Comparison of ENCODE assay signal across 9 mouse cellular contexts in the genomic region with DNA sequence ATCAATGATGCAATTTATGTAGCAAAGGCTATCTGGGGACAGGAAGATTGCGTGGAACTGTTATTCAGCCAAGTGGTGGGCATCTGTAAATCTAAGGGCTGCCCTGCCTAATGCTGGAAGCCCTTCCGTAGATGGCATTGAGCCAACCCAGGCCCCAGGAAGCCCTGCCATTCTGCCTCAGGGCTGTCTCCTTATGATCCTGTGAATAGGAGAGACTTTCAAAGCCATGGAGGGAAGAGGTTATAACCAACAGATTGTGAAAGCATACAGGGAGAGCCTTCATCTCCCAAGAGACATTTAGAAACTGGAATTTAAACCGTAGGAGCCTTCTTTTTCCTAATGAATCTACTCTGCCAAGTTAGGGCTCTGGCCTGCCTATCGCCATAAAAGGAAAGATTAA. TPM values are rescaled to one million over a fixed set of nuclear protein-coding genes. Genes with fewer than 3 reads are reported as not detected.
DNase-seq lines count a peak whose midpoint lies in the region; ATAC-seq and TF ChIP-seq lines count a peak whose summit lies in the region.
"Had no signal": no experiment of that assay in that cellular context is flagged by ENCODE, and none has a peak within 500 bp of the region (broad histone marks: within the 10 kb centered on the region; RNA-seq: fewer than 3 reads in every experiment).

No protein-coding gene starts in this region.

- no peaks in the 10 kb centered on the region for H3K27me3 ChIP-seq in embryonic facial prominence, embryonic 12.5 days
- no peaks in the 10 kb centered on the region for H3K27me3 ChIP-seq in embryonic facial prominence, embryonic 10.5 days (replicated peaks; ENCODE audit: low read depth, poor library complexity, severe bottlenecking)
- H3K27me3 ChIP-seq in kidney, postnatal 0 days (ENCODE audit: insufficient read depth, low read length) = no peaks in the 10 kb centered on the region
- no peaks in the 10 kb centered on the region for H3K27me3 ChIP-seq in neural tube, embryonic 13.5 days
- H3K27me3 ChIP-seq: CH12.LX had no signal

- no peak overlapping the region for H3K27ac ChIP-seq in embryonic facial prominence, embryonic 12.5 days
- H3K27ac ChIP-seq in embryonic facial prominence, embryonic 10.5 days (replicated peaks) = no peak overlapping the region
- H3K27ac ChIP-seq in kidney, postnatal 0 days = peak overlapping the region; percentile 47
- H3K27ac ChIP-seq in neural tube, embryonic 13.5 days (replicated peaks) = peak overlapping the region; percentile 52

- no peak for ATAC-seq in embryonic facial prominence, embryonic 12.5 days (ENCODE audit: insufficient number of reproducible peaks, insufficient read depth, low FRiP score, low TSS enrichment)
- no peak for ATAC-seq in kidney, postnatal 0 days (replicated peaks; ENCODE audit: low FRiP score, low read depth)
- peak; percentile 85 for ATAC-seq in neural tube, embryonic 13.5 days (ENCODE audit: low read depth)

- no peaks in the 10 kb centered on the region for H3K36me3 ChIP-seq in embryonic facial prominence, embryonic 12.5 days
- no peaks in the 10 kb centered on the region for H3K36me3 ChIP-seq in embryonic facial prominence, embryonic 10.5 days (replicated peaks)
- H3K36me3 ChIP-seq in kidney, postnatal 0 days (ENCODE audit: insufficient read depth, low read length) = no peaks in the 10 kb centered on the region
- H3K36me3 ChIP-seq in neural tube, embryonic 13.5 days = no peaks in the 10 kb centered on the region

- peaks cover 8% of the 10 kb centered on the region for H3K4me1 ChIP-seq in embryonic facial prominence, embryonic 12.5 days
- H3K4me1 ChIP-seq in embryonic facial prominence, embryonic 10.5 days = peaks cover 18% of the 10 kb centered on the region
- H3K4me1 ChIP-seq in kidney, postnatal 0 days (replicated peaks; ENCODE audit: insufficient read depth, low read length) = peaks cover 8% of the 10 kb centered on the region; the same call in 1 of the 2 replicates
- peaks cover 20% of the 10 kb centered on the region for H3K4me1 ChIP-seq in neural tube, embryonic 13.5 days (replicated peaks)

- no peak for TF ChIP-seq CTCF in kidney, postnatal 0 days (IDR thresholded peaks at IDR 0.05; ENCODE audit: low read depth)

- H3K4me2 ChIP-seq in embryonic facial prominence, embryonic 12.5 days (replicated peaks) = 0 out of 2 replicates have a peak overlapping the region, but pooled peaks have one; percentile 31
- peak overlapping the region; percentile 51 for H3K4me2 ChIP-seq in kidney, postnatal 0 days (ENCODE audit: low read length)
- H3K4me2 ChIP-seq in neural tube, embryonic 13.5 days = no peak overlapping the region

- no peak overlapping the region for H3K9ac ChIP-seq in embryonic facial prominence, embryonic 12.5 days
- H3K9ac ChIP-seq in kidney, postnatal 0 days (ENCODE audit: low read depth, low read length) = 0 out of 2 replicates have a peak overlapping the region, but pooled peaks have one; percentile 23
- H3K9ac ChIP-seq in neural tube, embryonic 13.5 days = no peak overlapping the region

- WGBS in embryonic facial prominence, embryonic 12.5 days = 68% methylated on average over 4 of the region's 4 CpGs
- 83% methylated on average over 4 of the region's 4 CpGs for WGBS in embryonic facial prominence, embryonic 10.5 days
- 56% methylated on average over 4 of the region's 4 CpGs for WGBS in kidney, postnatal 0 days
- 28% methylated on average over 4 of the region's 4 CpGs for WGBS in neural tube, embryonic 13.5 days

- DNase-seq in embryonic facial prominence, embryonic 10.5 days (ENCODE audit: low spot score) = no peak
- DNase-seq in MN1 (ENCODE audit: low spot score) = peak; percentile 67
- peak; percentile 59 to 60 for DNase-seq in heart, adult 9 months (ENCODE audit: low spot score in 2 of 2)
- no peak for DNase-seq in kidney, postnatal 0 days (ENCODE audit: low spot score)
- DNase-seq in left cerebral cortex, postnatal 36 days (ENCODE audit: low spot score in 2 of 2) = no peak
- no peak for DNase-seq in urinary bladder, adult 2 months (ENCODE audit: low spot score)

- no peak overlapping the region for H3K4me3 ChIP-seq in embryonic facial prominence, embryonic 12.5 days
- H3K4me3 ChIP-seq in embryonic facial prominence, embryonic 10.5 days = no peak overlapping the region; the same call in 1 of the 2 replicates
- peak overlapping the region; percentile 24; the same call in 1 of the 2 replicates for H3K4me3 ChIP-seq in kidney, postnatal 0 days (replicated peaks; ENCODE audit: low read depth, low read length)
- no peak overlapping the region for H3K4me3 ChIP-seq in neural tube, embryonic 13.5 days

- H3K9me3 ChIP-seq in embryonic facial prominence, embryonic 12.5 days = no peaks in the 10 kb centered on the region
- no peaks in the 10 kb centered on the region for H3K9me3 ChIP-seq in embryonic facial prominence, embryonic 10.5 days
- no peaks in the 10 kb centered on the region for H3K9me3 ChIP-seq in kidney, postnatal 0 days (replicated peaks; ENCODE audit: low read length)
- no peaks in the 10 kb centered on the region for H3K9me3 ChIP-seq in neural tube, embryonic 13.5 days

- intact Hi-C loops in left cerebral cortex, postnatal 36 days (cut with DNase I) = no loop called here

RNA-seq across cellular contexts. Expression of a gene that starts 1.7 kb away (rescaled TPM):
- polyA plus RNA-seq in embryonic facial prominence, embryonic 12.5 days (2016; fragmentation: Nextera tagmentation; extraction: Ambion mirVana) = 11.8 and 14.5 TPM in 2 replicates
- 4.6 and 5.7 TPM in 2 replicates for polyA plus RNA-seq in embryonic facial prominence, embryonic 10.5 days (2016; fragmentation: Nextera tagmentation; extraction: Ambion mirVana)
- 30.8 and 32.1 TPM in 2 replicates for polyA plus RNA-seq in kidney, postnatal 0 days (2015; fragmentation: Nextera tagmentation; extraction: Ambion mirVana)
- polyA plus RNA-seq in neural tube, embryonic 13.5 days (2015; fragmentation: Nextera tagmentation; extraction: Ambion mirVana) = 8.9 and 9.7 TPM in 2 replicates
- 1 to 10 TPM; 8.6 TPM for total RNA-seq in left cerebral cortex, postnatal 36 days (2021)
- 99.9 and 102 TPM in 2 replicates for polyA plus RNA-seq in urinary bladder, adult 2 months (2012; rRNA removed)
- total RNA-seq: CH12.LX had no signal

Comparison
In these comparisons a context has a peak if more than half of its experiments do, and no peak if none do; other contexts are left out.
1. H3K27ac ChIP-seq: peak in kidney, postnatal 0 days (single experiment) and neural tube, embryonic 13.5 days (single experiment); none in embryonic facial prominence, embryonic 12.5 days (single experiment) and embryonic facial prominence, embryonic 10.5 days (single experiment).
2. DNase-seq: peak in MN1 (single experiment) and heart, adult 9 months (2 of 2); none in embryonic facial prominence, embryonic 10.5 days (single experiment), kidney, postnatal 0 days (single experiment), left cerebral cortex, postnatal 36 days (0 of 2) and urinary bladder, adult 2 months (single experiment).